Mouse (Mus musculus) bone marrow, adult 2 months (tissue): ENCODE measurements around the gene Slc9a3r2. TPM values are rescaled to one million over a fixed set of nuclear protein-coding genes. Genes with fewer than 3 reads are reported as not detected.
A peak's percentile ranks its signal among the peaks of the same experiment; 100 is the strongest.

Source experiments
- H3K27ac ChIP-seq: fragments of 200-500 bp; 2 replicates; pipeline ENCODE4 v1.5.1; 2012; ENCODE audit warnings: low read depth, mild to moderate bottlenecking, control low read depth, inconsistent platforms, low read length; ENCODE audit not compliant: control insufficient read depth, poor library complexity, insufficient read depth
- H3K4me1 ChIP-seq: fragments of 200-500 bp; 2 replicates; pipeline ENCODE4 v1.6.1; 2011; ENCODE audit warnings: low read length; ENCODE audit not compliant: control insufficient read depth, insufficient read depth
- H3K4me3 ChIP-seq: fragments of 200-500 bp; replicated peaks from 2 replicates; pipeline ENCODE3; 2011; ENCODE audit warnings: mild to moderate bottlenecking, low read depth, low read length, control low read depth; ENCODE audit not compliant: control insufficient read depth
- CTCF ChIP-seq: fragments of 200-500 bp; IDR thresholded peaks from 2 replicates; pipeline ENCODE4 v1.5.1; 2011; ENCODE audit warnings: low read length, control low read depth; ENCODE audit not compliant: control insufficient read depth, insufficient read depth
- POLR2A ChIP-seq: fragments of 200-500 bp; IDR thresholded peaks from 2 replicates; pipeline ENCODE4 v1.6.1; 2011; ENCODE audit warnings: low read depth, mild to moderate bottlenecking, control low read depth, low read length, borderline replicate concordance; ENCODE audit not compliant: control insufficient read depth
- WGBS: fragments of 180-500 bp; shearing (Covaris S2); methylation state at CpG from one replicate; pipeline ENCODE4 v1.1.7; 2018; 5-methylcytosine and 5-hydroxymethylcytosine counted together
- polyA plus RNA-seq: library from polyadenylated mRNA; stranded (reverse); fragments of >200 nt; gene quantifications from 2 replicates; pipeline ENCODE4 v1.2.4, GENCODE M21; 2011; ENCODE audit warnings: low replicate concordance; ENCODE audit not compliant: missing spikeins, insufficient read depth, insufficient read length

Gene Slc9a3r2
- polyA plus RNA-seq, 1 experiment = 5.2 TPM

- 75% methylated on average over 8 of the region's 8 CpGs for WGBS
- Histone ChIP-seq H3K27ac (no peak overlapping the region), H3K4me3 (no peak overlapping the region), H3K4me1 (no peaks in the 10 kb centered on the region; the same call in 1 of the 2 replicates)
- no peak for TF ChIP-seq CTCF
- no peak for TF ChIP-seq POLR2A
These were observed 24.7 kb downstream of the Slc9a3r2 start for GRCm38 (mm10) chr17:24625472-24625871.

- 47% methylated on average over 14 of the region's 14 CpGs for WGBS
- H3K27ac ChIP-seq = peak overlapping the region; percentile 49
- TF ChIP-seq CTCF (no peak), POLR2A (no peak)
- peaks cover 1% of the 10 kb centered on the region; the same call in 1 of the 2 replicates for H3K4me1 ChIP-seq
- no peak overlapping the region for H3K4me3 ChIP-seq
These were observed 32.4 kb downstream of the Slc9a3r2 start for GRCm38 (mm10) chr17:24617561-24618194.

- no peak overlapping the region for H3K27ac ChIP-seq
- H3K4me1 ChIP-seq = no peaks in the 10 kb centered on the region; the same call in 1 of the 2 replicates
- no peak overlapping the region for H3K4me3 ChIP-seq
- 8% methylated on average over 2 of the region's 2 CpGs for WGBS
- TF ChIP-seq CTCF (no peak), POLR2A (no peak)
These were observed 39.4 kb downstream of the Slc9a3r2 start for GRCm38 (mm10) chr17:24610711-24611110.

- Histone ChIP-seq H3K4me3 (no peak overlapping the region), H3K27ac (peak overlapping the region; percentile 29), H3K4me1 (no peaks in the 10 kb centered on the region; the same call in 1 of the 2 replicates)
- 0 out of 2 replicates have a peak, but pooled peaks have one; percentile 28 for TF ChIP-seq POLR2A
- TF ChIP-seq CTCF = no peak
- 58% methylated on average over 8 of the region's 8 CpGs for WGBS
These were observed 41.3 kb downstream of the Slc9a3r2 start for GRCm38 (mm10) chr17:24608874-24609273.

GRCm38 (mm10) chr17:24608370-24608769, 41.8 kb downstream of the Slc9a3r2 start:
- Histone ChIP-seq H3K4me3 (no peak overlapping the region), H3K4me1 (no peaks in the 10 kb centered on the region; the same call in 1 of the 2 replicates), H3K27ac (peak overlapping the region; percentile 29)
- TF ChIP-seq POLR2A = no peak
- TF ChIP-seq CTCF = no peak
- 69% methylated on average over 4 of the region's 4 CpGs for WGBS

- Histone ChIP-seq H3K4me1 (no peaks in the 10 kb centered on the region; the same call in 1 of the 2 replicates), H3K27ac (no peak overlapping the region), H3K4me3 (no peak overlapping the region)
- WGBS = 89% methylated on average over 3 of the region's 3 CpGs
- no peak for TF ChIP-seq CTCF
- TF ChIP-seq POLR2A = no peak
These were observed 45.6 kb downstream of the Slc9a3r2 start for GRCm38 (mm10) chr17:24604557-24604956.

- Histone ChIP-seq H3K4me3 (no peak overlapping the region), H3K27ac (no peak overlapping the region), H3K4me1 (no peaks in the 10 kb centered on the region; the same call in 1 of the 2 replicates)
- 60% methylated on average over 8 of the region's 8 CpGs for WGBS
- TF ChIP-seq CTCF (no peak), POLR2A (no peak)
These were observed 46.2 kb downstream of the Slc9a3r2 start for GRCm38 (mm10) chr17:24603961-24604360.

- H3K27ac ChIP-seq = no peak overlapping the region
- no peaks in the 10 kb centered on the region for H3K4me1 ChIP-seq
- WGBS = 94% methylated on average over 4 of the region's 4 CpGs
- TF ChIP-seq CTCF (no peak), POLR2A (no peak)
- H3K4me3 ChIP-seq = no peak overlapping the region
These were observed 49.6 kb downstream of the Slc9a3r2 start for GRCm38 (mm10) chr17:24600502-24600901.

GRCm38 (mm10) chr17:24597989-24598388, 52.1 kb downstream of the Slc9a3r2 start:
- WGBS = 85% methylated on average over 3 of the region's 3 CpGs
- H3K4me1 ChIP-seq = no peaks in the 10 kb centered on the region
- no peak overlapping the region for H3K4me3 ChIP-seq
- no peak for TF ChIP-seq POLR2A
- no peak for TF ChIP-seq CTCF
- H3K27ac ChIP-seq = no peak overlapping the region
